Mouse (Mus musculus): ENCODE measurements at regions not wholly inside any gene's neighbourhood (a gene's known extent, or its start where the extent isn't known, plus 50 kb on each side); places are given as distances from the start of the nearest gene placed in this dataset.

GRCm38 (mm10) chr12:109975176-109975972 lies 303.5 kb upstream of the Dio3 start:
- TF ChIP-seq POLR2A (IDR thresholded peaks at IDR 0.05; ENCODE audit: low read depth, low read length) (no peak), CTCF (IDR thresholded peaks at IDR 0.05; ENCODE audit: extremely low read depth, insufficient read depth, insufficient read length, insufficient replicate concordance) (no peak)
- Histone ChIP-seq H3K4me1 (ENCODE audit: control insufficient read depth, insufficient read depth, insufficient read length) (no peaks in the 10 kb centered on the region), H3K27me3 (ENCODE audit: control insufficient read depth, insufficient read depth, low read length) (no peaks in the 10 kb centered on the region), H3K27ac (ENCODE audit: insufficient read depth, low read length) (no peak overlapping the region), H3K36me3 (ENCODE audit: control insufficient read depth, insufficient read depth, low read length) (no peaks in the 10 kb centered on the region), H3K4me3 (ENCODE audit: extremely low read depth, insufficient read depth, insufficient read length) (no peak overlapping the region)
- no peak for DNase-seq (ENCODE audit: low read depth in 1 of 2, low spot score in 2 of 2)
- 90% methylated on average over 17 of the region's 17 CpGs for WGBS

- no peaks in the 10 kb centered on the region for H3K36me3 ChIP-seq (ENCODE audit: control insufficient read depth, insufficient read depth, low read length)
- DNase-seq (ENCODE audit: low read depth in 1 of 2, low spot score in 2 of 2), result no peak
- no peak overlapping the region for H3K27ac ChIP-seq (ENCODE audit: insufficient read depth, low read length)
- no peaks in the 10 kb centered on the region for H3K4me1 ChIP-seq (ENCODE audit: control insufficient read depth, insufficient read depth, insufficient read length)
- H3K4me3 ChIP-seq (ENCODE audit: extremely low read depth, insufficient read depth, insufficient read length), result no peak overlapping the region
- no peaks in the 10 kb centered on the region for H3K27me3 ChIP-seq (ENCODE audit: control insufficient read depth, insufficient read depth, low read length)
- WGBS, result 82% methylated on average over 11 of the region's 11 CpGs
- TF ChIP-seq CTCF (IDR thresholded peaks at IDR 0.05; ENCODE audit: extremely low read depth, insufficient read depth, insufficient read length, insufficient replicate concordance), result no peak
- no peak for TF ChIP-seq POLR2A (IDR thresholded peaks at IDR 0.05; ENCODE audit: low read depth, low read length)
These were observed 294.2 kb upstream of the Dio3 start for GRCm38 (mm10) chr12:109984651-109985050.

GRCm38 (mm10) chr12:109993410-109993809 lies 285.5 kb upstream of the Dio3 start:
- no peaks in the 10 kb centered on the region for H3K4me1 ChIP-seq (ENCODE audit: control insufficient read depth, insufficient read depth, insufficient read length)

GRCm38 (mm10) chr12:110002717-110003116 lies 276.2 kb upstream of the Dio3 start:
- TF ChIP-seq POLR2A (IDR thresholded peaks at IDR 0.05; ENCODE audit: low read depth, low read length), result no peak
- no peak for TF ChIP-seq CTCF (IDR thresholded peaks at IDR 0.05; ENCODE audit: extremely low read depth, insufficient read depth, insufficient read length, insufficient replicate concordance)

More at GRCm38 (mm10) chr12:109993410-109993809, 285.5 kb upstream of the Dio3 start:
- DNase-seq (ENCODE audit: low read depth in 1 of 2, low spot score in 2 of 2), result no peak
- no peaks in the 10 kb centered on the region for H3K27me3 ChIP-seq (ENCODE audit: control insufficient read depth, insufficient read depth, low read length)
- no peaks in the 10 kb centered on the region for H3K36me3 ChIP-seq (ENCODE audit: control insufficient read depth, insufficient read depth, low read length)
- TF ChIP-seq POLR2A (IDR thresholded peaks at IDR 0.05; ENCODE audit: low read depth, low read length), result no peak
- TF ChIP-seq CTCF (IDR thresholded peaks at IDR 0.05; ENCODE audit: extremely low read depth, insufficient read depth, insufficient read length, insufficient replicate concordance), result no peak
- H3K27ac ChIP-seq (ENCODE audit: insufficient read depth, low read length), result no peak overlapping the region
- no peak overlapping the region for H3K4me3 ChIP-seq (ENCODE audit: extremely low read depth, insufficient read depth, insufficient read length)
- 94% methylated on average over 7 of the region's 7 CpGs for WGBS

GRCm38 (mm10) chr12:110009136-110009535 lies 269.7 kb upstream of the Dio3 start:
- WGBS, result 59% methylated on average over 4 of the region's 4 CpGs
- Histone ChIP-seq H3K36me3 (ENCODE audit: control insufficient read depth, insufficient read depth, low read length) (no peaks in the 10 kb centered on the region), H3K27ac (ENCODE audit: insufficient read depth, low read length) (no peak overlapping the region), H3K4me3 (ENCODE audit: extremely low read depth, insufficient read depth, insufficient read length) (no peak overlapping the region), H3K4me1 (ENCODE audit: control insufficient read depth, insufficient read depth, insufficient read length) (no peaks in the 10 kb centered on the region), H3K27me3 (ENCODE audit: control insufficient read depth, insufficient read depth, low read length) (no peaks in the 10 kb centered on the region)
- DNase-seq (ENCODE audit: low read depth in 1 of 2, low spot score in 2 of 2), result no peak
- TF ChIP-seq POLR2A (IDR thresholded peaks at IDR 0.05; ENCODE audit: low read depth, low read length) (no peak), CTCF (IDR thresholded peaks at IDR 0.05; ENCODE audit: extremely low read depth, insufficient read depth, insufficient read length, insufficient replicate concordance) (no peak)

More at GRCm38 (mm10) chr12:110002717-110003116, 276.2 kb upstream of the Dio3 start:
- Histone ChIP-seq H3K27me3 (ENCODE audit: control insufficient read depth, insufficient read depth, low read length) (no peaks in the 10 kb centered on the region), H3K36me3 (ENCODE audit: control insufficient read depth, insufficient read depth, low read length) (no peaks in the 10 kb centered on the region), H3K4me1 (ENCODE audit: control insufficient read depth, insufficient read depth, insufficient read length) (no peaks in the 10 kb centered on the region), H3K4me3 (ENCODE audit: extremely low read depth, insufficient read depth, insufficient read length) (no peak overlapping the region), H3K27ac (ENCODE audit: insufficient read depth, low read length) (no peak overlapping the region)
- no peak for DNase-seq (ENCODE audit: low read depth in 1 of 2, low spot score in 2 of 2)
- WGBS, result 93% methylated on average over 2 of the region's 2 CpGs

- TF ChIP-seq CTCF (IDR thresholded peaks at IDR 0.05; ENCODE audit: extremely low read depth, insufficient read depth, insufficient read length, insufficient replicate concordance) (no peak), POLR2A (IDR thresholded peaks at IDR 0.05; ENCODE audit: low read depth, low read length) (no peak)
- Histone ChIP-seq H3K36me3 (ENCODE audit: control insufficient read depth, insufficient read depth, low read length) (no peaks in the 10 kb centered on the region), H3K4me1 (ENCODE audit: control insufficient read depth, insufficient read depth, insufficient read length) (no peaks in the 10 kb centered on the region), H3K4me3 (ENCODE audit: extremely low read depth, insufficient read depth, insufficient read length) (no peak overlapping the region), H3K27ac (ENCODE audit: insufficient read depth, low read length) (no peak overlapping the region), H3K27me3 (ENCODE audit: control insufficient read depth, insufficient read depth, low read length) (no peaks in the 10 kb centered on the region)
- 81% methylated on average over 19 of the region's 19 CpGs for WGBS
- no peak for DNase-seq (ENCODE audit: low read depth in 1 of 2, low spot score in 2 of 2)
These were observed 258.1 kb upstream of the Dio3 start for GRCm38 (mm10) chr12:110020541-110021470.
